Mouse (Mus musculus) bone marrow macrophage, adult 2 months (primary cell): ENCODE measurements around the gene Bdh1.

ENCODE experiments used
- CTCF ChIP-seq: IDR thresholded peaks from 2 replicates; pipeline ENCODE4 v1.5.1; 2012; ENCODE audit warnings: low read depth, mild to moderate bottlenecking, low read length, moderate library complexity
- POLR2A ChIP-seq: IDR thresholded peaks from 2 replicates; pipeline ENCODE4 v1.6.1; 2012; ENCODE audit warnings: mild to moderate bottlenecking, low read depth, low read length, borderline replicate concordance

DNA sequence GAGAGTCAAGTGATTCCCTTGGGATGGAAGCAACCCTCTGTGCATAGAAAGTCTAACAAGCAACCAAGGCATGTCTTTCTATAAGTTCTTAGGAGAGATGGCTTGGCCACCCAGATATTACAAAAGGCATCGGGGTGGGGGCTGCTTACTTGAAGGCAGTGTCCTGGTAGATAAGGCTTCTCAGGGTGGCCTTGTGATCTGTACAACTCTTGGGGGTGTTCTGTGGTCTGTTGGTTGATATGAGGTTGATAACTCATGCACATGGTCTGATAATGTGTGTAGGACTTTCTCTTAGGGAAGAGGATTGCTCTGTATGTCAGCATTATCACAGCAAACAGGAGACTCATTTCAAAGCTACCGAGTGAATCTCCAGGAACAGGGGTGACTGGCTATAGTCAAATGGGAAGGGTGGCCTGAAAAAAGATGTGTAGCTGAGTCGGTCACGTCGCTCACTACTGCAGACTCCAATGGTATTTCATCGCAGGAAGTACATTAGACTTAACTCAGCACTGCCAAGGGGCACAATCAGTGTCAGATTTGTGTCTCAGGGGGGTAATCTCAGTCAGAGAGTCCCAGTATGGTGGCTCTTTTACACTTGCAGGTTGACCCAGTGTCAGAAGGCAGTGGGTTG is 4.5 kb downstream of the Bdh1 start:
- no peak for TF ChIP-seq CTCF
- no peak for TF ChIP-seq POLR2A
